Mouse (Mus musculus) heart, embryonic 10.5 days (tissue): ENCODE data around the gene Gm12355. TPM values are rescaled to one million over a fixed set of nuclear protein-coding genes. Genes with fewer than 3 reads are reported as not detected.
"Not testable (repeated sequence)": the region's sequence is repeated elsewhere in the genome, so short reads cannot be mapped to it uniquely, and the experiment has no call there.

Experiments used
- DNase-seq: peaks from one replicate; pipeline ENCODE4 v3.0.0-alpha.2; 2017; ENCODE audit warnings: low spot score
- H3K27ac ChIP-seq: fragments of 300-500 bp; sonication (generic); 2 replicates; pipeline ENCODE4 v1.5.1; 2016; ENCODE audit warnings: mild to moderate bottlenecking
- H3K27me3 ChIP-seq: fragments of 300-500 bp; sonication (generic); 2 replicates; pipeline ENCODE4 v1.6.1; 2016; ENCODE audit warnings: mild to moderate bottlenecking; ENCODE audit not compliant: poor library complexity, insufficient read depth, severe bottlenecking
- H3K36me3 ChIP-seq: fragments of 300-500 bp; sonication (generic); 2 replicates; pipeline ENCODE4 v1.6.1; 2016; ENCODE audit warnings: mild to moderate bottlenecking, moderate library complexity
- H3K4me1 ChIP-seq: fragments of 300-500 bp; sonication (generic); 2 replicates; pipeline ENCODE4 v1.6.1; 2016; ENCODE audit warnings: mild to moderate bottlenecking
- H3K4me3 ChIP-seq: fragments of 300-500 bp; sonication (generic); 2 replicates; pipeline ENCODE4 v1.5.1; 2016; ENCODE audit warnings: mild to moderate bottlenecking, moderate library complexity
- H3K9me3 ChIP-seq: fragments of 300-500 bp; sonication (generic); 2 replicates; pipeline ENCODE4 v1.6.1; 2016; ENCODE audit warnings: mild to moderate bottlenecking, moderate library complexity
- WGBS: fragments of 180-500 bp; shearing (Covaris S2); methylation state at CpG from one replicate; pipeline ENCODE4 v1.1.7; 2016; 5-methylcytosine and 5-hydroxymethylcytosine counted together
- polyA plus RNA-seq: library from polyadenylated mRNA; unstranded; fragments of >200 nt; fragmentation: Nextera tagmentation; extraction: Ambion mirVana; gene quantifications from 2 replicates; pipeline ENCODE4 v1.2.1, GENCODE M21; 2016

Gm12355 gene
- 0.71 and 1.0 TPM in 2 replicates for polyA plus RNA-seq

- peaks cover 7% of the 10 kb centered on the region for H3K9me3 ChIP-seq
- WGBS: 82% methylated on average over 10 of the region's 10 CpGs
- H3K27ac ChIP-seq: no peak within 1 kb of the TSS
- no peak within 1 kb of the TSS for H3K4me3 ChIP-seq
- DNase-seq: peak; percentile 57
- no peaks in the 10 kb centered on the region for H3K36me3 ChIP-seq
- no peaks in the 10 kb centered on the region for H3K4me1 ChIP-seq
- H3K27me3 ChIP-seq: 0 out of 2 replicates have a peak, but pooled peaks cover 5% of the 10 kb centered on the region
Measured at GRCm38 (mm10) chr11:98625611-98626410, at the start of gene Gm12355, which contains the start of gene Gsdma3. Gm12355 (minus strand) TSS chr11:98625661. Gsdma3 (plus strand) TSS chr11:98626360.

GRCm38 (mm10) chr11:98673136-98673535, 47.7 kb upstream of the Gm12355 start:
- H3K9me3 ChIP-seq, H3K4me3 ChIP-seq, DNase-seq, H3K4me1 ChIP-seq, H3K36me3 ChIP-seq, H3K27ac ChIP-seq: not testable (repeated sequence)
- 3% methylated on average over 7 of the region's 7 CpGs for WGBS
- peaks cover 33% of the 10 kb centered on the region for H3K27me3 ChIP-seq

- Histone ChIP-seq H3K4me3 (no peak overlapping the region), H3K4me1 (peaks cover 9% of the 10 kb centered on the region; the same call in 1 of the 2 replicates), H3K36me3 (no peaks in the 10 kb centered on the region), H3K9me3 (no peaks in the 10 kb centered on the region), H3K27me3 (peaks cover 40% of the 10 kb centered on the region), H3K27ac (no peak overlapping the region)
- WGBS: 71% methylated on average over 5 of the region's 5 CpGs
- no peak for DNase-seq
Measured at GRCm38 (mm10) chr11:98672482-98672881, 47.0 kb upstream of the Gm12355 start.

GRCm38 (mm10) chr11:98671857-98672256, 46.4 kb upstream of the Gm12355 start:
- H3K4me1 ChIP-seq: peaks cover 9% of the 10 kb centered on the region; the same call in 1 of the 2 replicates
- H3K4me3 ChIP-seq: no peak overlapping the region
- no peaks in the 10 kb centered on the region for H3K9me3 ChIP-seq
- H3K27ac ChIP-seq: no peak overlapping the region
- H3K27me3 ChIP-seq: peaks cover 46% of the 10 kb centered on the region
- no peaks in the 10 kb centered on the region for H3K36me3 ChIP-seq
- 55% methylated on average over 5 of the region's 5 CpGs for WGBS
- DNase-seq: no peak

- no peaks in the 10 kb centered on the region for H3K9me3 ChIP-seq
- no peak overlapping the region for H3K4me3 ChIP-seq
- H3K4me1 ChIP-seq: peaks cover 9% of the 10 kb centered on the region; the same call in 1 of the 2 replicates
- no peak overlapping the region for H3K27ac ChIP-seq
- WGBS: 59% methylated on average over 3 of the region's 3 CpGs
- H3K27me3 ChIP-seq: peaks cover 51% of the 10 kb centered on the region
- no peaks in the 10 kb centered on the region for H3K36me3 ChIP-seq
- DNase-seq: no peak
Measured at GRCm38 (mm10) chr11:98671284-98671815, 45.9 kb upstream of the Gm12355 start.

GRCm38 (mm10) chr11:98668984-98669383, 43.5 kb upstream of the Gm12355 start:
- Histone ChIP-seq H3K36me3 (no peaks in the 10 kb centered on the region), H3K4me3 (no peak overlapping the region), H3K27me3 (peaks cover 71% of the 10 kb centered on the region), H3K9me3 (no peaks in the 10 kb centered on the region), H3K4me1 (0 out of 2 replicates have a peak, but pooled peaks cover 3% of the 10 kb centered on the region), H3K27ac (no peak overlapping the region)
- 61% methylated on average over 2 of the region's 2 CpGs for WGBS
- DNase-seq: no peak

- WGBS: 18% methylated on average over 4 of the region's 4 CpGs
- Histone ChIP-seq H3K36me3 (no peaks in the 10 kb centered on the region), H3K9me3 (no peaks in the 10 kb centered on the region), H3K4me3 (no peak within 1 kb of the TSS), H3K4me1 (no peaks in the 10 kb centered on the region), H3K27ac (no peak within 1 kb of the TSS), H3K27me3 (peaks cover 51% of the 10 kb centered on the region)
- DNase-seq: no peak
Measured at GRCm38 (mm10) chr11:98664091-98664490, 38.6 kb upstream of the Gm12355 start, which contains the start of gene Gsdma. Gsdma (plus strand) TSS chr11:98664351.

- Histone ChIP-seq H3K9me3 (no peaks in the 10 kb centered on the region), H3K27ac (no peak overlapping the region), H3K4me1 (no peaks in the 10 kb centered on the region), H3K27me3 (peaks cover 21% of the 10 kb centered on the region; the same call in 1 of the 2 replicates), H3K4me3 (no peak overlapping the region), H3K36me3 (no peaks in the 10 kb centered on the region)
- no peak for DNase-seq
- WGBS: 12% methylated on average over 6 of the region's 6 CpGs
Measured at GRCm38 (mm10) chr11:98660517-98660916, 35.1 kb upstream of the Gm12355 start.

- not testable (repeated sequence) for H3K9me3 ChIP-seq, H3K27ac ChIP-seq, H3K36me3 ChIP-seq, H3K4me1 ChIP-seq, H3K4me3 ChIP-seq
- DNase-seq: peak; percentile 83
- 8% methylated on average over 7 of the region's 7 CpGs for WGBS
- peaks cover 13% of the 10 kb centered on the region for H3K27me3 ChIP-seq
Measured at GRCm38 (mm10) chr11:98655076-98655475, 29.6 kb upstream of the Gm12355 start.

- Histone ChIP-seq H3K27ac (no peak within 1 kb of the TSS), H3K9me3 (no peaks in the 10 kb centered on the region), H3K4me1 (no peaks in the 10 kb centered on the region), H3K36me3 (no peaks in the 10 kb centered on the region), H3K27me3 (peaks cover 37% of the 10 kb centered on the region), H3K4me3 (no peak within 1 kb of the TSS)
- WGBS: 54% methylated on average over 2 of the region's 2 CpGs
- DNase-seq: no peak
Measured at GRCm38 (mm10) chr11:98646459-98646858, 21.0 kb upstream of the Gm12355 start, which contains the start of gene Gsdma2. Gsdma2 (plus strand) TSS chr11:98646759.

- Histone ChIP-seq H3K27me3 (peaks cover 39% of the 10 kb centered on the region), H3K4me1 (no peaks in the 10 kb centered on the region)
- 71% methylated on average over 2 of the region's 2 CpGs for WGBS
Measured at GRCm38 (mm10) chr11:98645946-98646345, 20.5 kb upstream of the Gm12355 start.

GRCm38 (mm10) chr11:98644757-98645156, 19.3 kb upstream of the Gm12355 start:
- no peaks in the 10 kb centered on the region for H3K4me1 ChIP-seq
- no peaks in the 10 kb centered on the region for H3K9me3 ChIP-seq
- H3K27me3 ChIP-seq: peaks cover 30% of the 10 kb centered on the region
- 79% methylated on average over 3 of the region's 3 CpGs for WGBS
- no peak overlapping the region for H3K4me3 ChIP-seq
- no peak for DNase-seq
- no peak overlapping the region for H3K27ac ChIP-seq
- H3K36me3 ChIP-seq: no peaks in the 10 kb centered on the region

More at GRCm38 (mm10) chr11:98645946-98646345, 20.5 kb upstream of the Gm12355 start:
- Histone ChIP-seq H3K36me3 (no peaks in the 10 kb centered on the region), H3K27ac (no peak overlapping the region), H3K9me3 (no peaks in the 10 kb centered on the region), H3K4me3 (no peak overlapping the region)
- no peak for DNase-seq

- WGBS: 57% methylated on average over 5 of the region's 5 CpGs
- Histone ChIP-seq H3K36me3 (no peaks in the 10 kb centered on the region), H3K4me1 (no peaks in the 10 kb centered on the region), H3K27me3 (0 out of 2 replicates have a peak, but pooled peaks cover 10% of the 10 kb centered on the region), H3K9me3 (no peaks in the 10 kb centered on the region), H3K4me3 (no peak overlapping the region), H3K27ac (no peak overlapping the region)
- DNase-seq: no peak
Measured at GRCm38 (mm10) chr11:98640091-98640490, 14.6 kb upstream of the Gm12355 start.
